Mouse (Mus musculus): ENCODE data around the gene Usp16.

DNA sequence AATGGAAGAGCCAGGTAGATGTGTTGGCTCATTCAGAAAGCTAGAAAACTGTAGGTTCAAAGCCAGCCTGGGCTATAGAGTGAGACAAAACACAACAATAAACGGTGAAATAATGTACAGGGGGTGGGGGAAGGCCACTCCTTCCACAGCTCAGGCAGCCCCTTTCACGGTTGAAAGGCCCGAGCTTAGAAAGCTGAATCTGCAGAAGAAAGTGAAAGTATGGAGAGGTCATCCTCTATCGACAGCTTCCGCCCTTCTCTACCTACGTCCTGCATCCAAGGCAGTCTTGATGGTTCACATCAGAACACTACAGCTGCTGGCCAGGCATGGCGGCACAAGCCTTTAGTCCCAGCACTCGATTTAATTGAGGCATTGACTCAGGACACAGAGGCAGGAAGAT, 15.8 kb upstream of the Usp16 start:
- TF ChIP-seq EP300 (IDR thresholded peaks at IDR 0.05; ENCODE audit: low read depth) = no peak
- TF ChIP-seq CTCF (IDR thresholded peaks at IDR 0.05; ENCODE audit: low read depth) = no peak
